Mouse (Mus musculus) liver, postnatal 0 days (tissue): Measurements from ENCODE around the gene Sall2.

Experiments used
- CTCF ChIP-seq: sonication (generic); IDR thresholded peaks from 2 replicates; pipeline ENCODE4 v1.5.1; 2016; ENCODE audit warnings: antibody characterized with exemption, low read depth
- EP300 ChIP-seq: IDR thresholded peaks from 2 replicates; pipeline ENCODE4 v1.6.1; 2016; ENCODE audit warnings: antibody characterized with exemption, low read depth, mild to moderate bottlenecking

GRCm38 (mm10) chr14:52356308-52356707, 27.7 kb upstream of the Sall2 start, which contains the start of gene Olfr1513:
- no peak for TF ChIP-seq CTCF
- no peak for TF ChIP-seq EP300
